Mouse (Mus musculus) gastrocnemius, postnatal 14 days (tissue): ENCODE measurements around the gene Dlgap5. TPM values are rescaled to one million over a fixed set of nuclear protein-coding genes. Genes with fewer than 3 reads are reported as not detected.
"Not testable (repeated sequence)": the region's sequence is repeated elsewhere in the genome, so short reads cannot be mapped to it uniquely, and the experiment has no call there.

Source experiments
- DNase-seq: peaks from one replicate; pipeline ENCODE4 v3.0.0; 2021; ENCODE audit warnings: mixed read lengths
- intact Hi-C: fragments of 180-260 bp; cut with DNase I; formaldehyde crosslinking; loops from one replicate; pipeline ENCODE4 v1.15.1; 2025; ENCODE audit warnings: low total_unique reads
- long read RNA-seq, 2 experiments: library from polyadenylated mRNA; stranded (forward); transcript quantifications; one replicate each; pipeline ENCODE4 v2.0.0; 2021
- total RNA-seq, 2 experiments: library from RNA; stranded (reverse); gene quantifications; 2 replicates each; pipeline ENCODE4 v1.2.3; 2021

Gene Dlgap5
- total RNA-seq = 1 to 10 TPM; 2.3 to 3.6 TPM
- long read RNA-seq, experiment 1, partial matches to known transcripts = 0 of 2 reads
- long read RNA-seq, experiment 1, other reads (novel, unspliced or antisense) = 2 of 2 reads
- long read RNA-seq, experiment 2, partial matches to known transcripts = 0 of 2 reads
- long read RNA-seq, experiment 2, other reads (novel, unspliced or antisense) = 1 of 2 reads

- peak; percentile 89 for DNase-seq
- intact Hi-C loops = no loop called here
These were observed at the start of gene Dlgap5 for GRCm38 (mm10) chr14:47417775-47418665. Gene Dlgap5, minus strand, starts transcription at chr14:47418407.

- intact Hi-C loops = no loop called here
- no peak for DNase-seq
These were observed 47.4 kb upstream of the Dlgap5 start for GRCm38 (mm10) chr14:47465468-47466175.

GRCm38 (mm10) chr14:47464426-47464825, 46.2 kb upstream of the Dlgap5 start:
- intact Hi-C loops = no loop called here
- no peak for DNase-seq

GRCm38 (mm10) chr14:47462877-47463460, 44.8 kb upstream of the Dlgap5 start:
- no peak for DNase-seq
- intact Hi-C loops = no loop called here

- intact Hi-C loops = no loop called here
These were observed 44.2 kb upstream of the Dlgap5 start for GRCm38 (mm10) chr14:47462453-47462852.

GRCm38 (mm10) chr14:47461997-47462396, 43.8 kb upstream of the Dlgap5 start:
- no peak for DNase-seq
- intact Hi-C loops = no loop called here

More at GRCm38 (mm10) chr14:47462453-47462852, 44.2 kb upstream of the Dlgap5 start:
- no peak for DNase-seq

- DNase-seq = no peak
- intact Hi-C loops = no loop called here
These were observed 41.3 kb upstream of the Dlgap5 start for GRCm38 (mm10) chr14:47459556-47459955.

GRCm38 (mm10) chr14:47450121-47450520, 31.9 kb upstream of the Dlgap5 start, which contains the start of gene Fbxo34:
Gene Fbxo34, plus strand, starts transcription at chr14:47450421.
- intact Hi-C loops, DNase-seq: not testable (repeated sequence)

- no peak for DNase-seq
- intact Hi-C loops = no loop called here
These were observed 27.3 kb upstream of the Dlgap5 start for GRCm38 (mm10) chr14:47445331-47446095.

GRCm38 (mm10) chr14:47444907-47445306, 26.7 kb upstream of the Dlgap5 start:
- intact Hi-C loops = no loop called here
- no peak for DNase-seq

- no peak for DNase-seq
- intact Hi-C loops = no loop called here
These were observed 20.7 kb upstream of the Dlgap5 start for GRCm38 (mm10) chr14:47438947-47439346.

- intact Hi-C loops = no loop called here
- DNase-seq = no peak
These were observed 14.8 kb upstream of the Dlgap5 start for GRCm38 (mm10) chr14:47432987-47433386.

- intact Hi-C loops = no loop called here
- no peak for DNase-seq
These were observed 4.3 kb upstream of the Dlgap5 start for GRCm38 (mm10) chr14:47422466-47422865.

GRCm38 (mm10) chr14:47421606-47422005, 3.4 kb upstream of the Dlgap5 start:
- DNase-seq = no peak

GRCm38 (mm10) chr14:47419723-47420276, 1.6 kb upstream of the Dlgap5 start:
- DNase-seq = no peak
- intact Hi-C loops = no loop called here

More at GRCm38 (mm10) chr14:47421606-47422005, 3.4 kb upstream of the Dlgap5 start:
- intact Hi-C loops = no loop called here

- intact Hi-C loops = no loop called here
These were observed 923 bp upstream of the Dlgap5 start for GRCm38 (mm10) chr14:47419034-47419625.

GRCm38 (mm10) chr14:47418666-47418991, 422 bp upstream of the Dlgap5 start:
- DNase-seq = no peak
- intact Hi-C loops = no loop called here

More at GRCm38 (mm10) chr14:47419034-47419625, 923 bp upstream of the Dlgap5 start:
- no peak for DNase-seq

- DNase-seq = no peak
- intact Hi-C loops = no loop called here
These were observed 861 bp downstream of the Dlgap5 start for GRCm38 (mm10) chr14:47417346-47417745.
